Mouse (Mus musculus): ENCODE data around the gene Kif21b. TPM values are rescaled to one million over a fixed set of nuclear protein-coding genes. Genes with fewer than 3 reads are reported as not detected.
A peak's percentile ranks its signal among the peaks of the same experiment; 100 is the strongest.

Gene Kif21b
- polyA plus RNA-seq, 1 experiment from 2014 or later = 10.2 TPM

DNA sequence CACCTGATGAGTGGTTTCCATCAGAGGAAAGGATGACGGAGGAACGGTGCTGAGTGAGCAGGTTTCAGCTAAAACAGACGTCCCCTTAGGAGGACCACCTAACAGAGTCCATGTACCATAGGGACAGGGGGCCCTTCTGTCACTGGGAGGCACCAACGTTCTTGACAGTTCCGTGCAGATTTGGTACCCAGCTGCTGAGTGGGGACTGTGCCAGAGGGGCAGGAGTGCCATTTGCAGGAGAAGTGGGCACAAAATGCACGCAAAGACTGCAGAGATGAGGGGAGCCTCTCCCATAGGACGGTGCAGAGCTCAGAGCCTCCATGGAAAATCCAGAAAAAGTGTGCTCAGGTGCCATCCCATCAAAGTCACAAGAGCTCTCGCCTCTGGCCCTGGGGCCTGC, 9.2 kb upstream of the Kif21b start:
- no peak overlapping the region for H3K27ac ChIP-seq (replicated peaks; ENCODE audit: low read depth, low read length)
- H3K27me3 ChIP-seq (ENCODE audit: control insufficient read depth, insufficient read depth, low read length) = no peaks in the 10 kb centered on the region
- peaks cover 15% of the 10 kb centered on the region for H3K4me1 ChIP-seq (ENCODE audit: control insufficient read depth, insufficient read depth, low read length)
- H3K4me3 ChIP-seq (ENCODE audit: low read depth, low read length) = no peak overlapping the region
- H3K4me2 ChIP-seq (ENCODE audit: low read depth, severe bottlenecking) = no peak overlapping the region
- DNase-seq (ENCODE audit: low spot score) (no peak), ATAC-seq (ENCODE audit: insufficient number of reproducible peaks, low FRiP score, low TSS enrichment, low read depth) (no peak)
- H3K9me3 ChIP-seq (ENCODE audit: control insufficient read depth, low read length) = no peaks in the 10 kb centered on the region
- WGBS = 82% methylated on average over 8 of the region's 8 CpGs
- H3K9ac ChIP-seq (ENCODE audit: low read length) = no peak overlapping the region
- no peaks in the 10 kb centered on the region for H3K36me3 ChIP-seq (ENCODE audit: control insufficient read depth, insufficient read depth, low read length)

DNA sequence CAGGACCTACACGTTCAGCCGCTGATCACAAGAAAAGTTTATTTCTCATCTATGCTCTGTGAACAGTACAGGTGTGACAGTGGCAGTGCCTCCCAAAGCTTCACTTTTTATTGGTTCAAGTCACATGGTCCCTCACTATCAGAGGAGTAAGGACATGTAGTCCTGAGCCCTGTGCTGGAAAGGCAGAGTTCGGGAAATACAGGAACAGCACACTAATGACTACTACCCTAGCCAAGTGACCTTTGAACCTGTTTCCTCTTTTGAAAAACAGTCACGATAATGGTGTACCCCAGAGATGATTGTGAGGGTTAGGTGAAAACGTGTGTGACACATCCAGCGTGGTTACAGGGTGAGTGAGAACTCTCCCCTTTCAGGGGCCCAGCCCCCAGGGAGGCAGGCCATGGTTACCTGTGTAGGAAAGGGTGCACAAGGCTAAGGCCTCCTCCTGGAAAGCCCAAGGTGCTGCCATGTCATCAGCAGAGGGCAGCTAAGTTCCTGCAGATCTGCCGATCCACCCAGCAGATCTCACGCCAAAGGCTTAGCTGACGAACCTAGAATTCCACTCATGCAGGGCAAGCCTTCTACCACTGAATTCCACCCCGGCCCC, 4.9 kb upstream of the Kif21b start:
- H3K9ac ChIP-seq (ENCODE audit: low read length) = no peak overlapping the region
- H3K36me3 ChIP-seq (ENCODE audit: control insufficient read depth, insufficient read depth, low read length) = no peaks in the 10 kb centered on the region
- no peaks in the 10 kb centered on the region for H3K27me3 ChIP-seq (ENCODE audit: control insufficient read depth, insufficient read depth, low read length)
- H3K27ac ChIP-seq (replicated peaks; ENCODE audit: low read depth, low read length) = no peak overlapping the region
- no peak for ATAC-seq (ENCODE audit: insufficient number of reproducible peaks, low FRiP score, low TSS enrichment, low read depth)
- DNase-seq (ENCODE audit: low spot score) = no peak
- no peak overlapping the region for H3K4me2 ChIP-seq (ENCODE audit: low read depth, severe bottlenecking)
- H3K4me1 ChIP-seq (ENCODE audit: control insufficient read depth, insufficient read depth, low read length) = peaks cover 17% of the 10 kb centered on the region
- no peaks in the 10 kb centered on the region for H3K9me3 ChIP-seq (ENCODE audit: control insufficient read depth, low read length)
- H3K4me3 ChIP-seq (ENCODE audit: low read depth, low read length) = no peak overlapping the region
- WGBS = 76% methylated on average over 10 of the region's 10 CpGs

DNA sequence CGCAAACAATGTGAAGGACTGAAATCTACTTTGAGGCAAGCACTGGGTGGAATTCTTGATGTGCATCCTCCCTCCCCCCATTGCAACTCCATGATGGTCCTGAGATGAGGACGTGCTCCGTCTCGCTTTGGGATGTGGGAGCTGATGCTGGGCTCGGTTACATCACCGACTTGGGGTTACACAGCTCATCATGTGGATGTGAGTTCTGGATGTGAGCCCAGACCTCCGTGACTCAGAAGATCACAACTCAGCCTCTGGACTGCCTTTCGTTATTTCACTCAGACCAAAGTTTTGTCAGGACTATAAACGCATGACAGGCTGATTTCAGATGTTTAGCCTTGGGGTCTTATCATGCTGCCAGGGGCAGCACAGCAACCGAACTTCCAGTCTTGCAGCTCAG, 4.3 kb upstream of the Kif21b start:
- Histone ChIP-seq H3K4me3 (ENCODE audit: low read depth, low read length) (no peak overlapping the region), H3K36me3 (ENCODE audit: control insufficient read depth, insufficient read depth, low read length) (no peaks in the 10 kb centered on the region), H3K27ac (replicated peaks; ENCODE audit: low read depth, low read length) (no peak overlapping the region), H3K4me1 (ENCODE audit: control insufficient read depth, insufficient read depth, low read length) (peaks cover 17% of the 10 kb centered on the region), H3K27me3 (ENCODE audit: control insufficient read depth, insufficient read depth, low read length) (no peaks in the 10 kb centered on the region), H3K9ac (ENCODE audit: low read length) (no peak overlapping the region), H3K4me2 (ENCODE audit: low read depth, severe bottlenecking) (no peak overlapping the region), H3K9me3 (ENCODE audit: control insufficient read depth, low read length) (no peaks in the 10 kb centered on the region)
- DNase-seq (ENCODE audit: low spot score) = no peak
- 87% methylated on average over 10 of the region's 10 CpGs for WGBS
- no peak for ATAC-seq (ENCODE audit: insufficient number of reproducible peaks, low FRiP score, low TSS enrichment, low read depth)

DNA sequence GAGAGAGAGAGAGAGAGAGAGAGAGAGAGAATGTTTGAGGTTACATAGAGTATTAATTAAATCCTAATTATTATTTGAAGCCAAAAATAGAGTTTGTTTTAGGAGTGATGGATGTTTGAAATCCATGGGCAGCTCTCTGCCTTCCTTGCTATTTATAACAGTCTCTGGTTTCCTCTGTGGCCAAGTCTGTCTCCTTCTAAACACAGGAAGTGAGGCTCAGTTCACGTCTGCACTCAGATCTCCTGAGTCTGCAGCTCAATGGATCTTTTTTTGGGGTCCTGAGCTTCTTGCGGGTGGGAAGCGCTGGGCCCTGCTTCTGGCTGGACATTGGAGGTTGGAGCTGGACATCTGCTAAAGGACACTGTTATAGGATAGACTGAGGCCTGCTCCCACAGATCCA, 3.3 kb upstream of the Kif21b start:
- Histone ChIP-seq H3K4me1 (ENCODE audit: control insufficient read depth, insufficient read depth, low read length) (peaks cover 23% of the 10 kb centered on the region), H3K27ac (replicated peaks; ENCODE audit: low read depth, low read length) (no peak overlapping the region), H3K9ac (ENCODE audit: low read length) (no peak overlapping the region), H3K9me3 (ENCODE audit: control insufficient read depth, low read length) (no peaks in the 10 kb centered on the region), H3K4me2 (ENCODE audit: low read depth, severe bottlenecking) (no peak overlapping the region), H3K36me3 (ENCODE audit: control insufficient read depth, insufficient read depth, low read length) (no peaks in the 10 kb centered on the region), H3K27me3 (ENCODE audit: control insufficient read depth, insufficient read depth, low read length) (no peaks in the 10 kb centered on the region), H3K4me3 (ENCODE audit: low read depth, low read length) (no peak overlapping the region)
- 69% methylated on average over 3 of the region's 3 CpGs for WGBS
- DNase-seq (ENCODE audit: low spot score) = no peak
- no peak for ATAC-seq (ENCODE audit: insufficient number of reproducible peaks, low FRiP score, low TSS enrichment, low read depth)

DNA sequence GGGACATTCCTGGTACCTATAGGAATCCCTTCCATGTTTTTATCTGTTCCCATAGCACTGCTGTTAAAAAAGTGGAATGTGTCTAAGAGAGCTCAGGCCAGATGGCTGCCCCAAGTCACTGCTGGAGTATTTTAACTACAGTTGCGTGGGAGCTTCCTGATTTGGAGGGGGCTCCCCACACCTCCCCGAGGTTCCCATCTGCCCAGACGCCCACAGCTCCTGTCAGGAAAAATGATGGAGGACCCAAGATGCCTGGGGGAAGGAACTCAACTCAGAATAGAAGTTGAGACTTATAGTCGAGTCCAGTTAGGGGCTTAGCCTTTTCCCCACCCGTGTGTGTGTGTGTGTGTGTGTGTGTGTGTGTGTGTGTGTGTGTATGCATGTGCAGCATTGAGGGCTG, 2.8 kb upstream of the Kif21b start:
- H3K27ac ChIP-seq (replicated peaks; ENCODE audit: low read depth, low read length) = no peak overlapping the region
- H3K4me2 ChIP-seq (ENCODE audit: low read depth, severe bottlenecking) = no peak overlapping the region
- H3K36me3 ChIP-seq (ENCODE audit: control insufficient read depth, insufficient read depth, low read length) = no peaks in the 10 kb centered on the region
- no peak overlapping the region for H3K9ac ChIP-seq (ENCODE audit: low read length)
- no peak for DNase-seq (ENCODE audit: low spot score)
- H3K4me3 ChIP-seq (ENCODE audit: low read depth, low read length) = no peak overlapping the region
- 47% methylated on average over 5 of the region's 5 CpGs for WGBS
- no peaks in the 10 kb centered on the region for H3K27me3 ChIP-seq (ENCODE audit: control insufficient read depth, insufficient read depth, low read length)
- H3K4me1 ChIP-seq (ENCODE audit: control insufficient read depth, insufficient read depth, low read length) = peaks cover 28% of the 10 kb centered on the region
- H3K9me3 ChIP-seq (ENCODE audit: control insufficient read depth, low read length) = no peaks in the 10 kb centered on the region
- ATAC-seq (ENCODE audit: insufficient number of reproducible peaks, low FRiP score, low TSS enrichment, low read depth) = no peak

DNA sequence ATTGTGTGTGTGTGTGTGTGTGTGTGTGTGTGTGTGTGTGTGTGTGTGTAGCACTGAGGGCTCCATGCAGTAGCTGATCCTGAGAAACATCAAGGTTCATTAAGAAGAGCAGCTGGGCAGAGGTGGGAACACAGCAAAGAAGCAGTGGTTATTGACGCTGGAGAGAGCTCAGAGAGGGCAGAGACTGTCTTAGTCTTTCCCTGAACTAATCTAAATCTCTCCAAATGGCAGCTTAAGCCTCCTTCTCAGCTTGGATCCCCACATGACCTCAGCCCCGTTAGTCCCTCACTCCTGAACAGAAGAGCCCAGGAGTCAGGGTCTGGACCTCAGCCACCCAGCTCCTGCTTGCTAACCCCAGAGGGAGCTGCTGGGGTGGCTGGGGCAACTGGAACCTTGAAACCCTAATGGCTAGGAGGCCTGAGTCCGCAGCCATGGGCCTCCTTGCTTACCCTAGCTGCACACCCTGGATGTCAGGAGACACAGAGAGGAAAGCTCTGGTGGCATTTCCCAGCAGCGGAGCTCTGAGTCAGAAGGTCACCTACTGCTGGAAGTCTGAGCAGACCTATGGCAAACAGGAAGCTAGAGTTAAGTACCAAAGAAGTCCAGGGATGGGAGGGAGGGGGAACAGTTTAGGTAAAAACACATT, 2.1 kb upstream of the Kif21b start:
- no peak for ATAC-seq (ENCODE audit: insufficient number of reproducible peaks, low FRiP score, low TSS enrichment, low read depth)

DNA sequence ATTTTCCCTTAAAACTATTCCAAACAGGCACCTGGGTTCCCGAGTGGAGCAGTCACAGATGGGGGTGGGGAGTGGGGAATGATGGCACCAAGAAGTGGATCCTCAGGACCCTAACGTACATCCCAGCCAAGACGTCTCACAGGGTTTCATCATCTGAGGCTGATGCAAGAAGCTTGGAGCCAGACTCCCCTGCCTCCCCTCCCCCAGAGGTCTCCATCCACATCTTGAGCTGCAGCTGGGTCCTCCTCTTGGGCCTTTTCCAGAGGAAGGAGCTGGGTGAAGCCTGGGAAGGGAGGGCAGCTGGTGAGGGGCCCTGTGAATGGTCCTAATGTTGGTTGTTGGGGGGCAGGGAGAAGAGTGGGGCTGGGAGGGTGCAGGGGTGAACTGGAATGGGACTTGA, 1.1 kb upstream of the Kif21b start:
- H3K4me3 ChIP-seq (ENCODE audit: low read depth, low read length) = no peak overlapping the region
- peak overlapping the region; percentile 77 for H3K4me2 ChIP-seq (ENCODE audit: low read depth, severe bottlenecking)
- WGBS = 56% methylated on average over 3 of the region's 3 CpGs

More for the DNA sequence above, 2.1 kb upstream of the Kif21b start:
- H3K4me2 ChIP-seq (ENCODE audit: low read depth, severe bottlenecking) = no peak overlapping the region
- peaks cover 35% of the 10 kb centered on the region for H3K4me1 ChIP-seq (ENCODE audit: control insufficient read depth, insufficient read depth, low read length)
- no peaks in the 10 kb centered on the region for H3K9me3 ChIP-seq (ENCODE audit: control insufficient read depth, low read length)
- H3K9ac ChIP-seq (ENCODE audit: low read length) = no peak overlapping the region
- no peaks in the 10 kb centered on the region for H3K27me3 ChIP-seq (ENCODE audit: control insufficient read depth, insufficient read depth, low read length)
- H3K27ac ChIP-seq (replicated peaks; ENCODE audit: low read depth, low read length) = no peak overlapping the region
- H3K4me3 ChIP-seq (ENCODE audit: low read depth, low read length) = no peak overlapping the region
- no peaks in the 10 kb centered on the region for H3K36me3 ChIP-seq (ENCODE audit: control insufficient read depth, insufficient read depth, low read length)
- 46% methylated on average over 4 of the region's 4 CpGs for WGBS
- DNase-seq (ENCODE audit: low spot score) = no peak

DNA sequence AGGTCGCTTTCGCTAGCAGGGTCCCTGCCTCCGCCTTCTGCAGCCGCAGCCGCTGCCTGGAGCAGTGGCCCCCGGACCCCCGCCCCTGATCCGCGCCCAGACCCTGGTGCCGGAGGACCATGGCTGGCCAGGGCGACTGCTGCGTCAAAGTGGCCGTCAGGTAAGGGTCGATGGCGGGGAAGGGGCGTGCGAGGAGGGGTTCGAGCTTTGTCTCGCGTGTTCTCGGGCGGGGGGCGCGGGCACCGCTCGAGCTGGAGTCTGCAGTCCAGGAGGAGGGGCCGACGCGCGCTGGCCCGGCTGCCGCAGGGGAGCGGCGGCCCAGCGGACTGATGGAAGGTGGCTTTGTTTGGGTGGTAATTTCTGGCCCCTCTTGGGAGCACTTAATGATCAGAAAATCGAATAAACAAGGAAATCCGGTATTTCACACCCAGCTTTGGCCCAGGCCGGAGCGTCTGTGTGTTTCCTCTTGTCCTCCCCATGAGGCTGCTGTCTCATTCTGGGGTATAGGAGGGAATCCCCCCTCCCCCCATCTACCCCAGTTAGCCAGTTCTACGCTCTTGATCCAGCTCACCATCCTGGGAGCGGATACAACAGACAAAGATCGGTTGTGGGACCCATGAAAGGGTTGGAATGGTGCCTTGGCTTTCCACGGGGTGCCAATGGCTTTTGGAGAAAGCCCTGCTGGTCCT, 558 bp downstream of the Kif21b start:
- DNase-seq (ENCODE audit: low spot score) = peak; percentile 81
- WGBS = under 1% methylated on average over 43 of the region's 43 CpGs
- H3K27me3 ChIP-seq (ENCODE audit: control insufficient read depth, insufficient read depth, low read length) = no peaks in the 10 kb centered on the region

More for the DNA sequence above, 1.1 kb upstream of the Kif21b start:
- no peaks in the 10 kb centered on the region for H3K27me3 ChIP-seq (ENCODE audit: control insufficient read depth, insufficient read depth, low read length)
- DNase-seq (ENCODE audit: low spot score) (peak; percentile 27), ATAC-seq (ENCODE audit: insufficient number of reproducible peaks, low FRiP score, low TSS enrichment, low read depth) (no peak)
- peaks cover 42% of the 10 kb centered on the region for H3K4me1 ChIP-seq (ENCODE audit: control insufficient read depth, insufficient read depth, low read length)
- no peaks in the 10 kb centered on the region for H3K36me3 ChIP-seq (ENCODE audit: control insufficient read depth, insufficient read depth, low read length)
- H3K9ac ChIP-seq (ENCODE audit: low read length) = no peak overlapping the region
- 0 out of 2 replicates have a peak overlapping the region, but pooled peaks have one; percentile 45 for H3K27ac ChIP-seq (replicated peaks; ENCODE audit: low read depth, low read length)
- no peaks in the 10 kb centered on the region for H3K9me3 ChIP-seq (ENCODE audit: control insufficient read depth, low read length)

More for the DNA sequence above, 558 bp downstream of the Kif21b start:
- no peaks in the 10 kb centered on the region for H3K9me3 ChIP-seq (ENCODE audit: control insufficient read depth, low read length)
- H3K9ac ChIP-seq (ENCODE audit: low read length) = peak overlapping the region; percentile 73
- peaks cover 59% of the 10 kb centered on the region for H3K4me1 ChIP-seq (ENCODE audit: control insufficient read depth, insufficient read depth, low read length)
- peak overlapping the region; percentile 77 for H3K4me2 ChIP-seq (ENCODE audit: low read depth, severe bottlenecking)
- peak overlapping the region; percentile 57; the same call in 1 of the 2 replicates for H3K27ac ChIP-seq (replicated peaks; ENCODE audit: low read depth, low read length)
- ATAC-seq (ENCODE audit: insufficient number of reproducible peaks, low FRiP score, low TSS enrichment, low read depth) = peak; percentile 0
- H3K4me3 ChIP-seq (ENCODE audit: low read depth, low read length) = peak overlapping the region; percentile 80
- H3K36me3 ChIP-seq (ENCODE audit: control insufficient read depth, insufficient read depth, low read length) = no peaks in the 10 kb centered on the region

Measured in limb, embryonic 11.5 days (tissue).